Mouse (Mus musculus): ENCODE data around the gene Pde3b. TPM values are rescaled to one million over a fixed set of nuclear protein-coding genes. Genes with fewer than 3 reads are reported as not detected.

Gene Pde3b
- total and polyA plus RNA-seq, 3 experiments, result 17.9 to 40.0 (median 26.0) TPM

DNA sequence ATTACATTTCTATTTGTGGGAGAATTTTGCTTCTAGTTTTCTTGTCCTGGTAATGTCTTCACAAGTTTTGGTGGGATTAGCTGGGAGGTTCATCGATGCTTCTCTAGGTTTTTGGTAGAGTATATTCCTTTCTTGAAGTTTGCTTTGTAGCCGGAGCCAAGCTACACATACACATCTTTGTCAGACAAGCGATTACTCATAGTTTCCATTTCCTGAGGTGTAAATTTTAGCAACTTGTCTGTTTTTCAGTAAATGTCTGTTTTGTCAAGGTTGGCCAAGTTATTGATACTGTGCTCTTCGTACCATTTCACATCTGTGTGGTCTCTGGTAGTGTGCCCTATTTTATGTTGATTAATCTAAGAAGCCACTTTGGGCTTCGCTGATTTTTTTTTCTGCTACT, 166.1 kb downstream of the Pde3b start:
- Histone ChIP-seq H3K79me2 (replicated peaks; ENCODE audit: control insufficient read depth, extremely low read depth, insufficient read depth, poor library complexity, severe bottlenecking) (no peaks in the 10 kb centered on the region), H3K4me3 (replicated peaks in 1 of 3; ENCODE audit: low read depth in 2 of 3, low read length in 2 of 3, poor library complexity in 1 of 3) (no peak overlapping the region), H3K4me2 (ENCODE audit: insufficient read depth, low read depth, poor library complexity, severe bottlenecking) (peak overlapping the region; percentile 69), H3K9me3 (replicated peaks; ENCODE audit: low read length) (no peaks in the 10 kb centered on the region), H3K27me3 (replicated peaks) (no peaks in the 10 kb centered on the region), H3K27ac (ENCODE audit: insufficient read depth, low read depth) (no peak overlapping the region), H3K9ac (ENCODE audit: insufficient read depth, low read depth) (peak overlapping the region; percentile 1; the same call in 1 of the 2 replicates), H3K4me1 (ENCODE audit: control insufficient read depth in 1 of 2, insufficient read depth in 2 of 2) (peaks cover 0 to 39% of the 10 kb centered on the region in 2 experiments; a peak in 3 of 4 replicates), H3K36me3 (replicated peaks in 1 of 2; ENCODE audit: control insufficient read depth in 1 of 2, insufficient read depth in 1 of 2, low read length in 1 of 2) (no peaks in the 10 kb centered on the region)
- in situ Hi-C loops (cut with MboI; ENCODE audit: low pct_ligation_motif_present, low pct_unique_long_range_greater_than_20kb, low sequenced_read_pairs) (no loop called here), dilution Hi-C loops (cut with MboI; ENCODE audit: extremely low pct_ligation_motif_present, extremely low pct_unique_long_range_greater_than_20kb, low sequenced_read_pairs) (no loop called here)
- TF ChIP-seq ETS1 (conservative IDR thresholded peaks at IDR 0.05; ENCODE audit: low read depth, low read length) (peak; percentile 56; the same call in 1 of the 2 replicates), MAX (IDR thresholded peaks at IDR 0.05; ENCODE audit: low read length) (no peak), SIN3A (IDR thresholded peaks at IDR 0.05; ENCODE audit: low read length) (no peak), JUND (conservative IDR thresholded peaks at IDR 0.05; ENCODE audit: low read depth, low read length) (peak; percentile 100), ZKSCAN1 (IDR thresholded peaks at IDR 0.05; ENCODE audit: borderline replicate concordance, low read depth, low read length) (no peak), IRF4 (IDR thresholded peaks at IDR 0.05; ENCODE audit: low read depth, low read length) (peak; percentile 48; the same call in 1 of the 2 replicates), UBTF (IDR thresholded peaks at IDR 0.05; ENCODE audit: low read depth, low read length) (no peak), MYC (IDR thresholded peaks at IDR 0.05; ENCODE audit: low read depth, low read length) (no peak), CTCF (conservative IDR thresholded peaks at IDR 0.05 in 1 of 2, IDR thresholded peaks at IDR 0.05 in 1 of 2; ENCODE audit: low read depth in 2 of 2, low read length in 2 of 2) (no peak), GABPA (IDR thresholded peaks at IDR 0.05; ENCODE audit: insufficient replicate concordance, low read depth, low read length) (no peak), RAD21 (IDR thresholded peaks at IDR 0.05; ENCODE audit: low read depth, low read length) (no peak), POLR2AphosphoS2 (IDR thresholded peaks at IDR 0.05; ENCODE audit: low read depth, low read length) (no peak), USF2 (conservative IDR thresholded peaks at IDR 0.05; ENCODE audit: low read depth, low read length) (no peak), TBP (conservative IDR thresholded peaks at IDR 0.05; ENCODE audit: low read depth, low read length) (no peak), ZNF384 (IDR thresholded peaks at IDR 0.05; ENCODE audit: low read depth, low read length) (no peak), NRF1 (IDR thresholded peaks at IDR 0.05; ENCODE audit: low read depth, low read length) (no peak), MEF2A (IDR thresholded peaks at IDR 0.05; ENCODE audit: borderline replicate concordance, low read depth, low read length) (peak; percentile 78; the same call in 1 of the 2 replicates), CHD1 (IDR thresholded peaks at IDR 0.05; ENCODE audit: low read depth, low read length) (no peak), SMC3 (IDR thresholded peaks at IDR 0.05; ENCODE audit: low read depth, low read length) (no peak), PAX5 (IDR thresholded peaks at IDR 0.05; ENCODE audit: low read length) (no peak), RCOR1 (conservative IDR thresholded peaks at IDR 0.05; ENCODE audit: low read depth, low read length) (no peak), POLR2A (IDR thresholded peaks at IDR 0.05; ENCODE audit: low read depth, low read length) (no peak), EP300 (IDR thresholded peaks at IDR 0.05; ENCODE audit: low read length) (peak; percentile 91), MAFK (IDR thresholded peaks at IDR 0.05; ENCODE audit: insufficient replicate concordance, low read length) (no peak), E2F4 (IDR thresholded peaks at IDR 0.05; ENCODE audit: insufficient replicate concordance, low read depth, low read length) (no peak), MAZ (IDR thresholded peaks at IDR 0.05; ENCODE audit: low read depth, low read length) (no peak), ELF1 (IDR thresholded peaks at IDR 0.05; ENCODE audit: low read depth, low read length) (no peak), JUN (IDR thresholded peaks at IDR 0.05; ENCODE audit: insufficient read depth, low read depth, low read length) (peak; percentile 98), MXI1 (IDR thresholded peaks at IDR 0.05; ENCODE audit: low read depth, low read length) (no peak)
- peak; percentile 60 for DNase-seq (ENCODE audit: extremely low read depth)

Data from CH12.LX (cell line).